Mouse (Mus musculus): ENCODE data around the gene Rabl3.

DNA sequence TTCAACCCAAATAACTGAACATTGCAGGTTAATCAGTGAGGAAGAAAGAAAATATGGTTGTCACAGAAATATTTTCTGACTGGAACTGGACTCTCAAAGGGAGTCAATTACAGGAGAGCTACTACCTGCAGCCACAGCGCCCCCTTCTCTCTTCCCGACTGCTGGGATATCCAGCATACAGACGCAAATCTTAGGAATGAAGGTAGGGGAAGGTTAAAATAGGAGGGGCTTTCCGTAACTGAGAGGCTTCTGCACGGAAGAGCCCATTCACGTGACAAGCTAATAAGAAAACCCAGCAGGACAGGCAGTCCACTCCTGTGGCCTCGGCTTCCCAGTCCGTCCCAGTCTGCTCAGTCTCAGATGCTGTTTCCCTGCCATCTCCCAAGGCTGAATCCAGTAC, 25.0 kb upstream of the Rabl3 start:
- TF ChIP-seq CTCF (IDR thresholded peaks at IDR 0.05; ENCODE audit: control insufficient read depth, insufficient read depth, insufficient read length) (no peak), MYOG (IDR thresholded peaks at IDR 0.05; ENCODE audit: control insufficient read depth, extremely low read depth, insufficient read length) (no peak), FOSL1 (IDR thresholded peaks at IDR 0.05; ENCODE audit: insufficient read depth, low read length, poor library complexity, severe bottlenecking) (no peak), MAX (IDR thresholded peaks at IDR 0.05) (no peak), CEBPB (IDR thresholded peaks at IDR 0.05; ENCODE audit: low read depth) (no peak), USF1 (IDR thresholded peaks at IDR 0.05; ENCODE audit: low read depth) (no peak), MYOD1 (IDR thresholded peaks at IDR 0.05; ENCODE audit: control insufficient read depth, insufficient read length, low read depth) (no peak)
